Mouse (Mus musculus) stomach, embryonic 14.5 days (tissue): ENCODE measurements around the gene Gm12253. TPM values are rescaled to one million over a fixed set of nuclear protein-coding genes. Genes with fewer than 3 reads are reported as not detected.

Experiments
- ATAC-seq: fragments of 200-750 bp; cut with Nextera tagmentation; 2 replicates; pipeline ENCODE4 v1.8.0; 2017; ENCODE audit warnings: low read depth, moderate TSS enrichment; ENCODE audit not compliant: insufficient number of reproducible peaks, insufficient read depth, low FRiP score
- H3K27ac ChIP-seq: fragments of 300-500 bp; sonication (generic); 2 replicates; pipeline ENCODE4 v1.5.1; 2014; ENCODE audit warnings: mild to moderate bottlenecking, low read length, moderate library complexity, mixed read lengths
- H3K27me3 ChIP-seq: fragments of 300-500 bp; sonication (generic); 2 replicates; pipeline ENCODE4 v1.6.1; 2014; ENCODE audit warnings: low read length, control low read depth, mixed read lengths; ENCODE audit not compliant: control insufficient read depth, insufficient read depth
- H3K36me3 ChIP-seq: fragments of 300-500 bp; sonication (generic); 2 replicates; pipeline ENCODE4 v1.6.1; 2014; ENCODE audit warnings: mild to moderate bottlenecking, control low read depth, low read length, moderate library complexity, mixed read lengths; ENCODE audit not compliant: control insufficient read depth, insufficient read depth
- H3K4me1 ChIP-seq: fragments of 300-500 bp; sonication (generic); 2 replicates; pipeline ENCODE4 v1.6.1; 2014; ENCODE audit warnings: low read length, control low read depth, mixed read lengths; ENCODE audit not compliant: control insufficient read depth, insufficient read depth
- H3K4me2 ChIP-seq: fragments of 300-500 bp; sonication (generic); replicated peaks from 2 replicates; pipeline ENCODE4 v1.6.1; 2014; ENCODE audit warnings: low read depth, low read length, control low read depth
- H3K4me3 ChIP-seq: fragments of 300-500 bp; sonication (generic); 2 replicates; pipeline ENCODE4 v1.5.1; 2014; ENCODE audit warnings: low read depth, low read length, control low read depth
- H3K9ac ChIP-seq: fragments of 300-500 bp; sonication (generic); replicated peaks from 2 replicates; pipeline ENCODE4 v1.6.1; 2014; ENCODE audit warnings: low read depth, mild to moderate bottlenecking, control low read depth, low read length, moderate library complexity, mixed read lengths
- H3K9me3 ChIP-seq: fragments of 300-500 bp; sonication (generic); 2 replicates; pipeline ENCODE4 v1.6.1; 2016; ENCODE audit warnings: low read depth, low read length, control low read depth; ENCODE audit not compliant: control insufficient read depth
- polyA plus RNA-seq: library from polyadenylated mRNA; unstranded; fragments of >200 nt; fragmentation: Nextera tagmentation; extraction: Ambion mirVana; gene quantifications from 2 replicates; pipeline ENCODE4 v1.2.1, GENCODE M21; 2014

Gene Gm12253
- polyA plus RNA-seq, 1 experiment from 2014 or later, result not detected

DNA sequence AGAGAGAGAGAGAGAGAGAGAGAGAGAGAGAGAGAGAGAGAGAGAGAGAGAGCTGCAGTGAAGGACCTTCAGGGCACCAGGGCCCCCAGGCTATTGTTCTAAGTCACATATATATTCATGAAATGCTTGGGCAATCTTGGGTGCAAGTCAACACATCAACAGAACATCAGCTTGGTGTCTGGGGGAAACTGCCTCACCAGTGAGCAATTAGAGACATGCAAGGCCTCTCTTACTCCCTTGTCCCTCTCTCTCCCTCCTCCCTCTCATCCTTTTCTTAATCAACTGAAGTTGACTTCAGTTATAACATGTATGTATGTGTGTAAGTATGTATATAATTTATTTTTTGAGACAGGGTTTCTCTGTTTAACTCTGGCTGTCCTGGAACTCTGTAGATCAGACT lies 29.8 kb downstream of the Gm12253 start, which contains the start of gene Olfr30:
TSS of gene Olfr30 (minus strand) at position 101 of the 400 bp plus-strand sequence.
- Histone ChIP-seq H3K27me3 (no peaks in the 10 kb centered on the region), H3K4me2 (no peak within 1 kb of the TSS), H3K9ac (no peak within 1 kb of the TSS), H3K9me3 (no peaks in the 10 kb centered on the region), H3K4me1 (no peaks in the 10 kb centered on the region), H3K27ac (no peak within 1 kb of the TSS), H3K36me3 (no peaks in the 10 kb centered on the region), H3K4me3 (no peak within 1 kb of the TSS)
- ATAC-seq, result no peak

Other genes starting within 250 kb of the Gm12253 start
- 3.9 and 4.7 TPM in 2 replicates for gene Igtp, start 233.0 kb upstream of the Gm12253 start, polyA plus RNA-seq
- gene Irgm2, start 232.9 kb upstream of the Gm12253 start, polyA plus RNA-seq, result 3.8 and 3.9 TPM in 2 replicates
- not detected in 2 replicates for gene 4930438A08Rik, start 157.8 kb upstream of the Gm12253 start, polyA plus RNA-seq
- 19.8 and 21.3 TPM in 2 replicates for gene Zfp692, start 125.5 kb upstream of the Gm12253 start, polyA plus RNA-seq
- gene Zfp672, start 102.2 kb upstream of the Gm12253 start, polyA plus RNA-seq, result 41.8 and 44.9 TPM in 2 replicates
- 22.4 and 24.2 TPM in 2 replicates for gene Sh3bp5l, start 101.8 kb upstream of the Gm12253 start, polyA plus RNA-seq
- gene Lypd8, start 53.5 kb upstream of the Gm12253 start, polyA plus RNA-seq, result 32.0 and 42.9 TPM in 2 replicates
- gene 1810065E05Rik, start 11.4 kb upstream of the Gm12253 start, polyA plus RNA-seq, result not detected in 2 replicates
- gene Lypd9, start 20.4 kb downstream of the Gm12253 start, polyA plus RNA-seq, result not detected in 2 replicates
- not detected in 2 replicates for gene Olfr30, start 29.7 kb downstream of the Gm12253 start, polyA plus RNA-seq
- not detected in 2 replicates for gene Olfr332, start 60.0 kb downstream of the Gm12253 start, polyA plus RNA-seq
- not detected in 2 replicates for gene Olfr331, start 70.0 kb downstream of the Gm12253 start, polyA plus RNA-seq
- gene Olfr330, start 102.3 kb downstream of the Gm12253 start, polyA plus RNA-seq, result not detected in 2 replicates
- not detected in 2 replicates for gene Olfr329-ps, start 113.9 kb downstream of the Gm12253 start, polyA plus RNA-seq
- gene Olfr328, start 123.1 kb downstream of the Gm12253 start, polyA plus RNA-seq, result 0.12 TPM in 1 of 2 replicates, not detected in the other
- not detected in 2 replicates for gene Olfr224, start 138.0 kb downstream of the Gm12253 start, polyA plus RNA-seq
- gene Olfr325, start 145.2 kb downstream of the Gm12253 start, polyA plus RNA-seq, result not detected in 2 replicates
- not detected in 2 replicates for gene Olfr324, start 162.6 kb downstream of the Gm12253 start, polyA plus RNA-seq
- gene 2210407C18Rik, start 183.5 kb downstream of the Gm12253 start, polyA plus RNA-seq, result 0.58 and 0.90 TPM in 2 replicates
- gene Olfr323, start 197.9 kb downstream of the Gm12253 start, polyA plus RNA-seq, result not detected in 2 replicates
- 0.14 TPM in 1 of 2 replicates, not detected in the other for gene Trim58, start 207.9 kb downstream of the Gm12253 start, polyA plus RNA-seq
- not detected in 2 replicates for gene Olfr322, start 226.2 kb downstream of the Gm12253 start, polyA plus RNA-seq
- gene Olfr320, start 248.5 kb downstream of the Gm12253 start, polyA plus RNA-seq, result not detected in 2 replicates